10 mouse cellular contexts compared by ENCODE assay signal in the genomic region with DNA sequence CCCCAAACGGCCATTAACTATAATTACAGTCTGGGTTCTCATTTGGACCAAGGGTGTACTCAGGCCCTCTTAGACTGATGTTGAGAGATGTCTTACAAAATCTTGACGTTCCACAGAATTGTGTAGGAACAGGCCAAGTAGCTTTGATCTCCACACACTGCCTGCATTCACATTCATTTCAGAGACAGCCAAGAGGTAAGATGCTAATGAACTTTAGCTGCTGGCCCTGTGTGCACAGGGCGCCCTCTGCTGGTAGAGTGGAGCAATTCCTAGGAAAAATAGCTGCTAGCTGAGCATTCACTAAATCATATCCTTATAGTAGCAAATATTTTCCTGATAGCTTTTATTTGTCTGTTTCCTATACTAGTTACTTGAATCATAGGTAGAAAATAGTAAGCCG. TPM values are rescaled to one million over a fixed set of nuclear protein-coding genes. Genes with fewer than 3 reads are reported as not detected.
DNase-seq lines count a peak whose midpoint lies in the region; ATAC-seq and TF ChIP-seq lines count a peak whose summit lies in the region.
"Had no signal": no experiment of that assay in that cellular context is flagged by ENCODE, and none has a peak within 500 bp of the region (broad histone marks: within the 10 kb centered on the region; RNA-seq: fewer than 3 reads in every experiment).

No protein-coding gene starts in this region.

- no peaks in the 10 kb centered on the region for H3K36me3 ChIP-seq in midbrain, embryonic 11.5 days (ENCODE audit: control insufficient read depth, insufficient read depth, low read length)
- H3K36me3 ChIP-seq in midbrain, embryonic 15.5 days (replicated peaks): no peaks in the 10 kb centered on the region
- no peaks in the 10 kb centered on the region for H3K36me3 ChIP-seq in forebrain, embryonic 10.5 days (replicated peaks)
- H3K36me3 ChIP-seq: embryonic facial prominence, embryonic 15.5 days; neural tube, embryonic 13.5 days had no signal

- H3K9ac ChIP-seq in midbrain, embryonic 11.5 days (ENCODE audit: low read length): no peak overlapping the region
- H3K9ac ChIP-seq in midbrain, embryonic 15.5 days: no peak overlapping the region
- H3K9ac ChIP-seq: embryonic facial prominence, embryonic 15.5 days; neural tube, embryonic 13.5 days had no signal

- WGBS in midbrain, embryonic 11.5 days: 20% methylated on average over 4 of the region's 4 CpGs
- 22% methylated on average over 4 of the region's 4 CpGs for WGBS in midbrain, embryonic 15.5 days
- 19% methylated on average over 4 of the region's 4 CpGs for WGBS in forebrain, embryonic 10.5 days

- H3K4me1 ChIP-seq in midbrain, embryonic 11.5 days (ENCODE audit: control insufficient read depth, insufficient read depth, low read length): no peaks in the 10 kb centered on the region
- no peaks in the 10 kb centered on the region for H3K4me1 ChIP-seq in midbrain, embryonic 15.5 days
- no peaks in the 10 kb centered on the region for H3K4me1 ChIP-seq in forebrain, embryonic 10.5 days
- H3K4me1 ChIP-seq: embryonic facial prominence, embryonic 15.5 days; neural tube, embryonic 13.5 days had no signal

- TF ChIP-seq POLR2A in brain, embryonic 14.5 days (IDR thresholded peaks at IDR 0.05; ENCODE audit: borderline replicate concordance, extremely low read depth, insufficient read depth, insufficient read length, poor library complexity, severe bottlenecking): no peak

- no peak overlapping the region for H3K4me3 ChIP-seq in midbrain, embryonic 11.5 days (ENCODE audit: low read depth, low read length)
- no peak overlapping the region for H3K4me3 ChIP-seq in midbrain, embryonic 15.5 days
- H3K4me3 ChIP-seq in forebrain, embryonic 10.5 days: no peak overlapping the region
- H3K4me3 ChIP-seq: embryonic facial prominence, embryonic 15.5 days; neural tube, embryonic 13.5 days had no signal

- peak; percentile 44; the same call in 1 of the 2 replicates for ATAC-seq in midbrain, embryonic 11.5 days (ENCODE audit: low FRiP score)
- no peak for ATAC-seq in midbrain, embryonic 15.5 days (replicated peaks)

- H3K27me3 ChIP-seq in midbrain, embryonic 11.5 days (ENCODE audit: control insufficient read depth, insufficient read depth, low read length): no peaks in the 10 kb centered on the region
- no peaks in the 10 kb centered on the region for H3K27me3 ChIP-seq in midbrain, embryonic 15.5 days (replicated peaks)
- no peaks in the 10 kb centered on the region for H3K27me3 ChIP-seq in forebrain, embryonic 10.5 days (ENCODE audit: poor library complexity, severe bottlenecking)
- H3K27me3 ChIP-seq: embryonic facial prominence, embryonic 15.5 days; neural tube, embryonic 13.5 days had no signal

- no peak overlapping the region for H3K4me2 ChIP-seq in midbrain, embryonic 11.5 days
- H3K4me2 ChIP-seq in midbrain, embryonic 15.5 days: no peak overlapping the region
- H3K4me2 ChIP-seq: embryonic facial prominence, embryonic 15.5 days; neural tube, embryonic 13.5 days had no signal

- TF ChIP-seq CTCF in brain, embryonic 14.5 days (IDR thresholded peaks at IDR 0.05; ENCODE audit: borderline replicate concordance, extremely low read depth, insufficient read depth, insufficient read length): peak; percentile 85

- intact Hi-C loops in left cerebral cortex, postnatal 10 days (cut with DNase I): loop anchor here (5.0 kb wide), 2 partner anchors 175 to 375 kb away; no protein-coding TSS in a partner anchor

- H3K9me3 ChIP-seq in midbrain, embryonic 11.5 days (ENCODE audit: control insufficient read depth, low read length): no peaks in the 10 kb centered on the region
- no peaks in the 10 kb centered on the region for H3K9me3 ChIP-seq in midbrain, embryonic 15.5 days
- no peaks in the 10 kb centered on the region for H3K9me3 ChIP-seq in forebrain, embryonic 10.5 days
- H3K9me3 ChIP-seq: embryonic facial prominence, embryonic 15.5 days; neural tube, embryonic 13.5 days had no signal

- H3K27ac ChIP-seq in midbrain, embryonic 11.5 days (ENCODE audit: low read depth, low read length): no peak overlapping the region
- no peak overlapping the region for H3K27ac ChIP-seq in midbrain, embryonic 15.5 days
- H3K27ac ChIP-seq in forebrain, embryonic 10.5 days: no peak overlapping the region
- H3K27ac ChIP-seq: embryonic facial prominence, embryonic 15.5 days; neural tube, embryonic 13.5 days had no signal

- peak; percentile 91 for DNase-seq in midbrain, embryonic 11.5 days (ENCODE audit: low spot score, missing footprints)
- DNase-seq in brain, embryonic 14.5 days (ENCODE audit: low read depth): peak; percentile 81
- DNase-seq in forebrain, embryonic 10.5 days (ENCODE audit: extremely low spot score, low spot score): peak; percentile 62
- DNase-seq in heart, postnatal 4 days: peak; percentile 75
- DNase-seq in left cerebral cortex, postnatal 10 days (ENCODE audit: extremely low spot score in 1 of 2, low spot score in 2 of 2): peak; percentile 51 to 54
- DNase-seq in natural killer cell, adult 2 months (ENCODE audit: low spot score in 2 of 2): peak; percentile 56 to 73
- peak; percentile 19 for DNase-seq in testis, postnatal 14 days (ENCODE audit: low spot score)

RNA-seq across cellular contexts. Expression of a gene that starts 30.8 kb away (rescaled TPM):
- polyA plus RNA-seq in midbrain, embryonic 11.5 days (2014; fragmentation: Nextera tagmentation; extraction: Ambion mirVana): 83.7 and 86.7 TPM in 2 replicates
- 39.9 and 41.6 TPM in 2 replicates for polyA plus RNA-seq in midbrain, embryonic 15.5 days (2015; fragmentation: Nextera tagmentation; extraction: Ambion mirVana)
- 24.0 and 34.9 TPM in 2 replicates for polyA plus RNA-seq in brain, embryonic 14.5 days (2012; rRNA removed)
- 56.4 and 58.7 TPM in 2 replicates for polyA plus RNA-seq in forebrain, embryonic 10.5 days (2016; fragmentation: Nextera tagmentation; extraction: Ambion mirVana)
- total RNA-seq in heart, postnatal 4 days (2021): 10 to 100 TPM; 47.6 to 53.6 TPM
- 10 to 100 TPM; 17.2 TPM for total RNA-seq in left cerebral cortex, postnatal 10 days (2021)

Comparison
In these comparisons a context has a peak if more than half of its experiments do, and no peak if none do; other contexts are left out.
1. DNase-seq: peak in every context shown above with its lines; median percentile 91 in midbrain, embryonic 11.5 days; 81 in brain, embryonic 14.5 days; 75 in heart, postnatal 4 days; 64 in natural killer cell, adult 2 months; 62 in forebrain, embryonic 10.5 days; 52 in left cerebral cortex, postnatal 10 days; 19 in testis, postnatal 14 days.